Mouse (Mus musculus): ENCODE data around the gene Havcr2. TPM values are rescaled to one million over a fixed set of nuclear protein-coding genes. Genes with fewer than 3 reads are reported as not detected.

Gene Havcr2
- polyA plus RNA-seq (2014; fragmentation: Illumina TruSeq; extraction: RNeasy Lipid Tissue Mini Kit (QIAGEN cat#74804); ENCODE audit: low read depth, low replicate concordance), result not detected

GRCm38 (mm10) chr11:46454453-46455045 lies at the start of gene Havcr2:
TSS of gene Havcr2 (plus strand) at chr11:46454935.

GRCm38 (mm10) chr11:46436760-46437458 lies 17.8 kb upstream of the Havcr2 start, which contains the start of gene Med7:
TSS of gene Med7 (plus strand) at chr11:46436925.

GRCm38 (mm10) chr11:46523912-46524311 lies 69.2 kb downstream of the Havcr2 start, which contains the start of gene Gm12169:
TSS of gene Gm12169 (plus strand) at chr11:46524212.

Other genes with a start within 250 kb of the Havcr2 start
- gene Fndc9, start 219.4 kb upstream of the Havcr2 start, polyA plus RNA-seq (2014; fragmentation: Illumina TruSeq; extraction: RNeasy Lipid Tissue Mini Kit (QIAGEN cat#74804); ENCODE audit: low read depth, low replicate concordance), result not detected
- 76.0 TPM for gene Cyfip2, start 142.1 kb upstream of the Havcr2 start, polyA plus RNA-seq (2014; fragmentation: Illumina TruSeq; extraction: RNeasy Lipid Tissue Mini Kit (QIAGEN cat#74804); ENCODE audit: low read depth, low replicate concordance)
- 0.10 TPM for gene Itk, start 65.4 kb upstream of the Havcr2 start, polyA plus RNA-seq (2014; fragmentation: Illumina TruSeq; extraction: RNeasy Lipid Tissue Mini Kit (QIAGEN cat#74804); ENCODE audit: low read depth, low replicate concordance)
- not detected for gene Fam71b, start 58.4 kb upstream of the Havcr2 start, polyA plus RNA-seq (2014; fragmentation: Illumina TruSeq; extraction: RNeasy Lipid Tissue Mini Kit (QIAGEN cat#74804); ENCODE audit: low read depth, low replicate concordance)
- 27.4 TPM for gene Med7, start 18.0 kb upstream of the Havcr2 start, polyA plus RNA-seq (2014; fragmentation: Illumina TruSeq; extraction: RNeasy Lipid Tissue Mini Kit (QIAGEN cat#74804); ENCODE audit: low read depth, low replicate concordance)
- not detected for gene Gm12169, start 69.3 kb downstream of the Havcr2 start, polyA plus RNA-seq (2014; fragmentation: Illumina TruSeq; extraction: RNeasy Lipid Tissue Mini Kit (QIAGEN cat#74804); ENCODE audit: low read depth, low replicate concordance)
- gene BC053393, start 116.6 kb downstream of the Havcr2 start, polyA plus RNA-seq (2014; fragmentation: Illumina TruSeq; extraction: RNeasy Lipid Tissue Mini Kit (QIAGEN cat#74804); ENCODE audit: low read depth, low replicate concordance), result not detected
- not detected for gene Dppa1, start 174.3 kb downstream of the Havcr2 start, polyA plus RNA-seq (2014; fragmentation: Illumina TruSeq; extraction: RNeasy Lipid Tissue Mini Kit (QIAGEN cat#74804); ENCODE audit: low read depth, low replicate concordance)